Mouse (Mus musculus) hindbrain, embryonic 14.5 days (tissue): Measurements from ENCODE around the gene Atp1a1. TPM values are rescaled to one million over a fixed set of nuclear protein-coding genes. Genes with fewer than 3 reads are reported as not detected.

Experiments used
- ATAC-seq: fragments of 200-750 bp; cut with Nextera tagmentation; 2 replicates; pipeline ENCODE4 v1.8.0; 2017; ENCODE audit warnings: moderate number of reproducible peaks, mild to moderate bottlenecking, moderate TSS enrichment, moderate library complexity; ENCODE audit not compliant: low FRiP score
- DNase-seq: peaks from one replicate; pipeline ENCODE4 v3.0.0-alpha.2; 2015; ENCODE audit warnings: low spot score
- H3K27ac ChIP-seq: fragments of 300-500 bp; sonication (generic); 2 replicates; pipeline ENCODE4 v1.5.1; 2014; ENCODE audit warnings: mild to moderate bottlenecking, moderate library complexity
- H3K27me3 ChIP-seq: fragments of 300-500 bp; sonication (generic); 2 replicates; pipeline ENCODE4 v1.6.1; 2014; ENCODE audit warnings: mild to moderate bottlenecking, low read length, mixed read lengths; ENCODE audit not compliant: control insufficient read depth, insufficient read depth
- H3K36me3 ChIP-seq: fragments of 300-500 bp; sonication (generic); replicated peaks from 2 replicates; pipeline ENCODE4 v1.6.1; 2014; ENCODE audit not compliant: control insufficient read depth, insufficient read depth
- H3K4me1 ChIP-seq: fragments of 300-500 bp; sonication (generic); replicated peaks from 2 replicates; pipeline ENCODE4 v1.6.1; 2014; ENCODE audit warnings: antibody characterized with exemption, low read length, mixed read lengths; ENCODE audit not compliant: control insufficient read depth, insufficient read depth
- H3K4me2 ChIP-seq: fragments of 300-500 bp; sonication (generic); replicated peaks from 2 replicates; pipeline ENCODE4 v1.6.1; 2014; ENCODE audit warnings: mild to moderate bottlenecking, moderate library complexity
- H3K4me3 ChIP-seq: fragments of 300-500 bp; sonication (generic); replicated peaks from 2 replicates; pipeline ENCODE4 v1.5.1; 2014; ENCODE audit warnings: mild to moderate bottlenecking, low read length
- H3K9ac ChIP-seq: fragments of 300-500 bp; sonication (generic); 2 replicates; pipeline ENCODE4 v1.6.1; 2014
- H3K9me3 ChIP-seq: fragments of 300-500 bp; sonication (generic); 2 replicates; pipeline ENCODE4 v1.6.1; 2016; ENCODE audit warnings: low read length; ENCODE audit not compliant: control insufficient read depth
- WGBS: fragments of 180-500 bp; shearing (Covaris S2); extraction: QIAGEN DNeasy Blood & Tissue Kit; methylation state at CpG from one replicate; pipeline ENCODE4 v1.1.7; 2014; 5-methylcytosine and 5-hydroxymethylcytosine counted together
- polyA plus RNA-seq: library from polyadenylated mRNA; unstranded; fragments of >200 nt; fragmentation: Nextera tagmentation; extraction: Ambion mirVana; gene quantifications from 2 replicates; pipeline ENCODE4 v1.2.1, GENCODE M21; 2014

The Atp1a1 gene
- polyA plus RNA-seq, 1 experiment from 2014 or later: 105 TPM

DNA sequence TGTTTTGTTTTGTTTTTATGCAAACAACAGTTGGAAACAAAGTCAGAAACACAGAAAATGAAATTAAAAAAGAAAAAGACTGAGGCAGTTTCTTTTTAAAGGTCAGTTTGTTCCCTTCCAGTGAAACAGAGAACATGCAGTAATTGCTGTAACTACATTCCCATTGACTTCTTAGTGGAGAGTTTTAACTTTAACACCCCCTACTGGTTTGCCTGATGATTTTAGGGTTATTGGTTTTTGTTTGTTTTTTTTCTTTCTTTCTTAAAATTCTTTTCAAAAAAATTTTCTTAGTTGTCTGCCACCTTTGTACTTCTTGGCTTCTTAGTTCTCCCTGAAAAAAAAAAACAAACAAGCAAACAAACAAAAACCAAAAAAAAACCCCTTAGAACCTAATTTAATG, 12.5 kb upstream of the Atp1a1 start:
- no peak overlapping the region for H3K4me3 ChIP-seq
- H3K4me2 ChIP-seq: no peak overlapping the region
- H3K27me3 ChIP-seq: no peaks in the 10 kb centered on the region
- no peaks in the 10 kb centered on the region for H3K9me3 ChIP-seq
- no peak overlapping the region for H3K9ac ChIP-seq
- peaks cover 4% of the 10 kb centered on the region; the same call in 1 of the 2 replicates for H3K4me1 ChIP-seq
- DNase-seq: no peak
- no peaks in the 10 kb centered on the region for H3K36me3 ChIP-seq
- H3K27ac ChIP-seq: no peak overlapping the region
- ATAC-seq: no peak

DNA sequence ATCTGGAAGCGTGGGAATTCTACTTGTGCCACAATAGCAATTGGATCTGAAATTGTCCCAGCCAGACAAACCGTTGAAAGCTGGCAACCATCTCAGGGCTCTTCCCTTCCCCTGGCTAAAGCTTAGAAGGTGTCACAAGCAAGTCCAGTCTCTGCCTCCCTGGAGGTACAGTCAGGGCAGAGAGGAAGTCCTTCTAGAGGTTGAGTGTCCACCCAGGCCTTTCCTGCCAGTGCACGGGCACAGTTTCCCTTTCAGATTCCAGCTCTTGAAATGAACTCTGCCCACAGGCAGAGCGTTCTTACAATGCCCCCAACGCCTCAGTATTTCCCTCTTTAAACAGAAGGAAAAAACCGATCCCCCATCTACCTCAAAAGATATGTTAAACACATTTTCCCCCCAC, 11.4 kb upstream of the Atp1a1 start:
- WGBS: 90% methylated on average over 6 of the region's 6 CpGs
- no peaks in the 10 kb centered on the region for H3K36me3 ChIP-seq
- H3K4me2 ChIP-seq: no peak overlapping the region
- H3K4me1 ChIP-seq: peaks cover 14% of the 10 kb centered on the region
- ATAC-seq (no peak), DNase-seq (no peak)
- H3K9ac ChIP-seq: no peak overlapping the region
- H3K4me3 ChIP-seq: no peak overlapping the region
- no peaks in the 10 kb centered on the region for H3K9me3 ChIP-seq
- H3K27ac ChIP-seq: no peak overlapping the region
- H3K27me3 ChIP-seq: no peaks in the 10 kb centered on the region

DNA sequence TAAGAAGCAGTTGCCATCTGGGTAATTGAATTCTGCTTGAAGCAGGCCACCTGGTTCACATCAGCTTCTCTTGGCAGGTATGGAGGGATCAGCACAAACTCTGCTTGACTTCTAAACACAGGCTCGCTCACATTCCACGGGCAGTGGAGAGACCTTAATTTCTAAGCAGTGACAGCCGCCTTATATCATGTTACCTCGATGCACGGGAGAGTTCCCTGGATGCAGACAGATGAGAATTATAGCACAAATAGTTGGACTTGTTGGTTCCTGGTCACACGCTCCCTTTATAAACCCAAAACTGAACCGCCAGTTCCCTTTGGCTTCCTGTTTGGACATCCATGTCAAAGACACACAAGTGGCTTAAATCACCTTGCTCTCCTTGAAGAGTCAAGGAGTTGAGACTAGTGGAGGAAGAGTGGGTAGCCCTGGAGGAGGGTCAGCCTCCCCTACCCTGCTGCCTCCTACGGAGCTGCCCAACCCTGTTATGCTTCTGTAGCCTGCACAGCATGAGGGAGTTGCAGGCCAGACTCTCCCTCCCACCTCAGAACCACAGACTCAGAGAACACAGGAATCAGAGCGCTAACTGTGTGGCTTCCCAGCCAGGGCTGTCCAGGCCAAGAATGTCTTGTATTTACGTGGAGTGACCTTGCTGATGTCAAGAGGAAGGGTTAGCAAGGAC, 7.5 kb upstream of the Atp1a1 start:
- Histone ChIP-seq H3K9me3 (no peaks in the 10 kb centered on the region), H3K27me3 (no peaks in the 10 kb centered on the region), H3K9ac (no peak overlapping the region), H3K27ac (no peak overlapping the region; the same call in 1 of the 2 replicates), H3K4me3 (no peak overlapping the region), H3K4me1 (peaks cover 14% of the 10 kb centered on the region), H3K36me3 (no peaks in the 10 kb centered on the region), H3K4me2 (no peak overlapping the region)
- DNase-seq: no peak
- 0 out of 2 replicates have a peak, but pooled peaks have one; percentile 17 for ATAC-seq
- 58% methylated on average over 10 of the region's 10 CpGs for WGBS

DNA sequence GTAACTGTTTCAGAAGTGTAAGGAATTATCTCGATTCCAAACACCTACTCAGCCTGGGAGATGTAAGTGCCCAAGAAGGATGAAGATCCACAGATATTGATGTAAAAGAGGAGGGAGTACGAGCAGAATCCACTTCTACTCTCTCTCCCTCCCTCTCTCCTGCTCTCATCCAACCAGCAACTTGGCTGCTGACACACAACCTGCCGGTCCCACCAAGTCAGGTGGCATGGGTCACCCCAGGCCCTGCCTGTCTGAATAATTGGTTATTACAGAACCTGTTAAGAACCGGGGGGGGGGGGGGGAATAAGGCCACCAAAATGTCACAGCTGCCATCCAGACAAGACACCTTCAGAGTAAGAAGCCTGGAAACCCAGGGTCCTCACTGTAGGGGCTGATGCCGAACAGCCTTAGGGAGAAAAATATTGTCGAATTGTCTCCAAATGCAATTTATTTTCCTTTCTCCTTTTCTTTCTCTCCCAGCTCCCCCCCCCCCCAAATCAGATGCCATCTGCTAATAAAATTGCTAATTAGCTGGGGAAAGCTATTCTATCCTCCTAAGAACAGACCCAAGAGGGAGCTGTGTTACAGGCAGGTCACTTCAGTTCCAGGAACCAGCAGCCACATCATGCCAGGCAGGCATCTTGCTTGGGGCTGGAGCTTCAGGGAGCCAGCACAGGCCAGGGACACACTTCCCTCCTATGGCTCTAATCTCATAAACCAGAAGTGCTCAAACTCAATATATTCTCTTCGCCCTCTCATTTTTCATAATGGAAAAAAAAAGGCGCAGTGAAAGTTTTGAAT, 6.7 kb upstream of the Atp1a1 start:
- H3K9ac ChIP-seq: no peak overlapping the region
- H3K27ac ChIP-seq: peak overlapping the region; percentile 29; the same call in 1 of the 2 replicates
- peaks cover 14% of the 10 kb centered on the region for H3K4me1 ChIP-seq
- no peaks in the 10 kb centered on the region for H3K27me3 ChIP-seq
- no peak overlapping the region for H3K4me3 ChIP-seq
- no peak overlapping the region for H3K4me2 ChIP-seq
- no peaks in the 10 kb centered on the region for H3K36me3 ChIP-seq
- H3K9me3 ChIP-seq: no peaks in the 10 kb centered on the region
- 60% methylated on average over 7 of the region's 8 CpGs for WGBS
- DNase-seq (peak; percentile 50), ATAC-seq (peak; percentile 62; the same call in 1 of the 2 replicates)

- WGBS: 92% methylated on average over 5 of the region's 5 CpGs
- DNase-seq: no peak
- Histone ChIP-seq H3K9me3 (no peaks in the 10 kb centered on the region), H3K9ac (no peak overlapping the region), H3K27ac (no peak overlapping the region), H3K4me3 (no peak overlapping the region), H3K36me3 (no peaks in the 10 kb centered on the region), H3K4me1 (peaks cover 14% of the 10 kb centered on the region), H3K4me2 (no peak overlapping the region), H3K27me3 (no peaks in the 10 kb centered on the region)
- ATAC-seq: no peak
These were observed 4.8 kb upstream of the Atp1a1 start for GRCm38 (mm10) chr3:101609302-101609701.

DNA sequence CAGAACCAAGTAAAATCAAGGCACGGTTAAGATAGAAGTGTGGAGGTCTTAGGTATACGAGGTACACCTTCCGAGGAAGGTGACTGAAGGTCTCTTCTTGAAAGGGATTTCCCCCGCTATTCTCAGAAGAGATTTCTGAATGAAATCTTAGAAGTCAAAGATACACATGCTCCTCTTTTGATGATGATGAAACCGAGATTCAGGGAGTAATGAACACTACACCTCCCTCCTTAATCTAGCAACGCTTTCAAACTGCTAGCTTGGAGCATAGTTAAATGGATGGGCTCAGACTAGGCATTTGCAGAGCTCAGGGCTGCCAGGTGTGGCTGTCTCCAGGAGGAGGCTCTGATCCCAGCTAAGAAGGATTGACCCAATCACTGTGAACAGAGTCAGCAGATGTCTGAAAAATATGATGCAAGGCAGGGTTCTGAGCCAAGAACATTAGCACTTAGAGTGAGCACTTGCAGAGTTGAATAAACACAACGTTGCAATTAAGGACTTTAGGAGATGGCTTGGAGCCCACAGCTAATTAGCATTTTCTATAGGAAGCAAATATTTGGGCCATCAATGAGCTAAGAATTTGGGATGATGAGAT, 2.5 kb upstream of the Atp1a1 start:
- H3K36me3 ChIP-seq: no peaks in the 10 kb centered on the region
- H3K27ac ChIP-seq: no peak overlapping the region
- WGBS: 79% methylated on average over 7 of the region's 7 CpGs
- H3K9ac ChIP-seq: no peak overlapping the region
- no peak overlapping the region for H3K4me3 ChIP-seq
- DNase-seq (no peak), ATAC-seq (no peak)
- peaks cover 26% of the 10 kb centered on the region for H3K4me1 ChIP-seq
- no peaks in the 10 kb centered on the region for H3K9me3 ChIP-seq
- H3K27me3 ChIP-seq: no peaks in the 10 kb centered on the region
- no peak overlapping the region for H3K4me2 ChIP-seq

DNA sequence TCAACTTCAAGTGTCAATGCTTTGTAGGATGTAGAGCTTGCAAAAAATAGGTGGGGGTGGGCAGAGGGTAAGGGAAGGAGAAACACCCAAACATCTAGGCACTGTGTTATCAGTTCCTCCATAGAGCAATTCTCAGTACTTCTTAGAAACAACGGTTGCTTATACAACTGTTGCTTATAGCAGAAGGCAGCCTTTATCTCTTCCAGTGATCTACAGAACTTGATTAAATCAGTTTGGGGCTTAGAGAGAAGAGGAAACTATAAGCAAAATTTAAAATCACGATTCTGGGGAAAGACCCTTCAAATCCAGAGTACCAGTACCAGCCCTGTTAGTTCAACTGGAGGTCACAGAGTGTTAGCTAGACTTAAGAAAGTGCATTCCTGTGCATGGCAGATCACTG, 1.2 kb upstream of the Atp1a1 start:
- Histone ChIP-seq H3K36me3 (no peaks in the 10 kb centered on the region), H3K9ac (no peak overlapping the region), H3K4me3 (no peak overlapping the region), H3K4me1 (peaks cover 29% of the 10 kb centered on the region), H3K9me3 (no peaks in the 10 kb centered on the region), H3K27me3 (no peaks in the 10 kb centered on the region), H3K27ac (no peak overlapping the region), H3K4me2 (peak overlapping the region; percentile 71; the same call in 1 of the 2 replicates)
- ATAC-seq (no peak), DNase-seq (no peak)
- WGBS: 72% methylated on average over 2 of the region's 2 CpGs

- H3K4me2 ChIP-seq: peak overlapping the region; percentile 71
- no peak for DNase-seq
- 17% methylated on average over 5 of the region's 5 CpGs for WGBS
- peak overlapping the region; percentile 90; the same call in 1 of the 2 replicates for H3K27ac ChIP-seq
- no peak for ATAC-seq
- H3K9ac ChIP-seq: peak overlapping the region; percentile 85
- peaks cover 33% of the 10 kb centered on the region for H3K4me1 ChIP-seq
- peak overlapping the region; percentile 67 for H3K4me3 ChIP-seq
- H3K9me3 ChIP-seq: no peaks in the 10 kb centered on the region
- H3K36me3 ChIP-seq: no peaks in the 10 kb centered on the region
- no peaks in the 10 kb centered on the region for H3K27me3 ChIP-seq
These were observed 807 bp upstream of the Atp1a1 start for GRCm38 (mm10) chr3:101605291-101605690.
